Mouse (Mus musculus): Measurements from ENCODE around the gene Gm4027. TPM values are rescaled to one million over a fixed set of nuclear protein-coding genes. Genes with fewer than 3 reads are reported as not detected.

Gm4027 gene
- polyA plus RNA-seq (2014; fragmentation: Illumina TruSeq; extraction: RNeasy Lipid Tissue Mini Kit (QIAGEN cat#74804); ENCODE audit: low read depth, low replicate concordance): not detected

GRCm38 (mm10) chr12:87618569-87618968, at the start of gene Gm4027:
Gene Gm4027 (plus strand): TSS chr12:87618869.

DNA sequence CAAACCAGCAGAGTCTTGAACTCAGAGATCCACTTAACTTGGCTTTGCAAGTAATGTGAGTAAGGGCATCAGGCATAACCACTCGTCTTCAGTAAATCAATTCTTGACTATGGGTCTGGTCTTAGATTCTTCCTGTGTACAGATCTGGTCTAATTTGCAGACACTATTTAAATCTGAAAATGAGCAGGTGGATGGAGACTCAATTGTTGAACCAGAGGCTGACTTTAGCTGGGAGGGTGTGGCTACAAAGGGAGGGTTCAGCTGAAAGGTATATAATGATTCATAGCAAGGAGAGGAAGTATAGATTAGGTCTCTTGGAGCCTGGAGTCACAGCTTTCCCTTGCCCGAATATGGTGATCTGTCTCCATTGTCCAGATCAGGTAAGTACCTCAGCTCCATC, 16.3 kb upstream of the Gm4027 start, which contains the start of gene Oog1:
Gene Oog1, plus strand, starts transcription at position 301 of the 400 bp plus-strand sequence.

GRCm38 (mm10) chr12:87644520-87644919, 25.9 kb downstream of the Gm4027 start, which contains the start of gene Gm16381:
Gene Gm16381 (minus strand): TSS chr12:87644620.

Other genes starting within 250 kb of the Gm4027 start
- 359 TPM for gene Sptlc2, start 230.5 kb upstream of the Gm4027 start, polyA plus RNA-seq (2014; fragmentation: Illumina TruSeq; extraction: RNeasy Lipid Tissue Mini Kit (QIAGEN cat#74804); ENCODE audit: low read depth, low replicate concordance)
- 171 TPM for gene Slirp, start 175.0 kb upstream of the Gm4027 start, polyA plus RNA-seq (2014; fragmentation: Illumina TruSeq; extraction: RNeasy Lipid Tissue Mini Kit (QIAGEN cat#74804); ENCODE audit: low read depth, low replicate concordance)
- 20.1 TPM for gene Alkbh1, start 174.9 kb upstream of the Gm4027 start, polyA plus RNA-seq (2014; fragmentation: Illumina TruSeq; extraction: RNeasy Lipid Tissue Mini Kit (QIAGEN cat#74804); ENCODE audit: low read depth, low replicate concordance)
- gene Snw1, start 146.6 kb upstream of the Gm4027 start, polyA plus RNA-seq (2014; fragmentation: Illumina TruSeq; extraction: RNeasy Lipid Tissue Mini Kit (QIAGEN cat#74804); ENCODE audit: low read depth, low replicate concordance): 102 TPM
- not detected for gene Gm5788, start 124.1 kb upstream of the Gm4027 start, polyA plus RNA-seq (2014; fragmentation: Illumina TruSeq; extraction: RNeasy Lipid Tissue Mini Kit (QIAGEN cat#74804); ENCODE audit: low read depth, low replicate concordance)
- not detected for gene Gm8300, start 104.6 kb upstream of the Gm4027 start, polyA plus RNA-seq (2014; fragmentation: Illumina TruSeq; extraction: RNeasy Lipid Tissue Mini Kit (QIAGEN cat#74804); ENCODE audit: low read depth, low replicate concordance)
- gene Oog1, start 16.2 kb upstream of the Gm4027 start, polyA plus RNA-seq (2014; fragmentation: Illumina TruSeq; extraction: RNeasy Lipid Tissue Mini Kit (QIAGEN cat#74804); ENCODE audit: low read depth, low replicate concordance): not detected
- gene Gm16381, start 25.8 kb downstream of the Gm4027 start, polyA plus RNA-seq (2014; fragmentation: Illumina TruSeq; extraction: RNeasy Lipid Tissue Mini Kit (QIAGEN cat#74804); ENCODE audit: low read depth, low replicate concordance): not detected
- not detected for gene Gm21319, start 156.9 kb downstream of the Gm4027 start, polyA plus RNA-seq (2014; fragmentation: Illumina TruSeq; extraction: RNeasy Lipid Tissue Mini Kit (QIAGEN cat#74804); ENCODE audit: low read depth, low replicate concordance)
- gene Gm21936, start 176.6 kb downstream of the Gm4027 start, polyA plus RNA-seq (2014; fragmentation: Illumina TruSeq; extraction: RNeasy Lipid Tissue Mini Kit (QIAGEN cat#74804); ENCODE audit: low read depth, low replicate concordance): not detected
- gene BB287469, start 197.7 kb downstream of the Gm4027 start, polyA plus RNA-seq (2014; fragmentation: Illumina TruSeq; extraction: RNeasy Lipid Tissue Mini Kit (QIAGEN cat#74804); ENCODE audit: low read depth, low replicate concordance): not detected
- gene Gm2001, start 223.5 kb downstream of the Gm4027 start, polyA plus RNA-seq (2014; fragmentation: Illumina TruSeq; extraction: RNeasy Lipid Tissue Mini Kit (QIAGEN cat#74804); ENCODE audit: low read depth, low replicate concordance): not detected